Mouse (Mus musculus) embryonic facial prominence, embryonic 11.5 days (tissue): ENCODE measurements around the gene Unk. TPM values are rescaled to one million over a fixed set of nuclear protein-coding genes. Genes with fewer than 3 reads are reported as not detected.
"Not testable (repeated sequence)": the region's sequence is repeated elsewhere in the genome, so short reads cannot be mapped to it uniquely, and the experiment has no call there.

ENCODE experiments used
- ATAC-seq: fragments of 200-750 bp; cut with Nextera tagmentation; replicated peaks from 2 replicates; pipeline ENCODE4 v1.8.0; 2017; ENCODE audit warnings: low read depth; ENCODE audit not compliant: insufficient number of reproducible peaks, low FRiP score, low TSS enrichment
- DNase-seq: peaks from one replicate; pipeline ENCODE4 v3.0.0-alpha.2; 2015; ENCODE audit warnings: low spot score
- H3K27ac ChIP-seq: fragments of 300-500 bp; sonication (generic); replicated peaks from 2 replicates; pipeline ENCODE4 v1.5.1; 2014; ENCODE audit warnings: mild to moderate bottlenecking, low read depth, low read length, control low read depth
- H3K27me3 ChIP-seq: fragments of 300-500 bp; sonication (generic); 2 replicates; pipeline ENCODE4 v1.6.1; 2014; ENCODE audit warnings: mild to moderate bottlenecking, low read length, moderate library complexity, mixed read lengths; ENCODE audit not compliant: control insufficient read depth, insufficient read depth
- H3K36me3 ChIP-seq: fragments of 300-500 bp; sonication (generic); replicated peaks from 2 replicates; pipeline ENCODE4 v1.6.1; 2014; ENCODE audit warnings: low read depth, mild to moderate bottlenecking, low read length, moderate library complexity, mixed read lengths; ENCODE audit not compliant: control insufficient read depth, insufficient read depth
- H3K4me1 ChIP-seq: fragments of 300-500 bp; sonication (generic); 2 replicates; pipeline ENCODE4 v1.6.1; 2014; ENCODE audit warnings: low read length, mixed read lengths; ENCODE audit not compliant: control insufficient read depth, insufficient read depth
- H3K4me2 ChIP-seq: fragments of 300-500 bp; sonication (generic); 2 replicates; pipeline ENCODE4 v1.6.1; 2014; ENCODE audit warnings: low read depth, mild to moderate bottlenecking, control low read depth, low read length, moderate library complexity
- H3K4me3 ChIP-seq: fragments of 300-500 bp; sonication (generic); 2 replicates; pipeline ENCODE4 v1.5.1; 2014; ENCODE audit warnings: low read depth, low read length, control low read depth
- H3K9ac ChIP-seq: fragments of 300-500 bp; sonication (generic); replicated peaks from 2 replicates; pipeline ENCODE4 v1.6.1; 2014; ENCODE audit warnings: mild to moderate bottlenecking, control low read depth, low read length
- H3K9me3 ChIP-seq: fragments of 300-500 bp; sonication (generic); replicated peaks from 2 replicates; pipeline ENCODE4 v1.6.1; 2016; ENCODE audit warnings: mild to moderate bottlenecking, low read length, inconsistent platforms, mixed read lengths; ENCODE audit not compliant: control insufficient read depth
- WGBS: fragments of 180-500 bp; shearing (Covaris S2); extraction: QIAGEN DNeasy Blood & Tissue Kit; methylation state at CpG from one replicate; pipeline ENCODE4 v1.1.7; 2014; 5-methylcytosine and 5-hydroxymethylcytosine counted together
- polyA plus RNA-seq: library from polyadenylated mRNA; unstranded; fragments of >200 nt; fragmentation: Nextera tagmentation; extraction: Ambion mirVana; gene quantifications from 2 replicates; pipeline ENCODE4 v1.2.1, GENCODE M21; 2014

Unk gene
- polyA plus RNA-seq, 1 experiment from 2014 or later: 21.7 TPM

GRCm38 (mm10) chr11:116011529-116012261 lies 18.4 kb upstream of the Unk start:
- ATAC-seq (peak; percentile 3; the same call in 1 of the 2 replicates), DNase-seq (peak; percentile 62)
- WGBS: 17% methylated on average over 13 of the region's 14 CpGs
- no peaks in the 10 kb centered on the region for H3K9me3 ChIP-seq
- no peaks in the 10 kb centered on the region for H3K27me3 ChIP-seq
- no peaks in the 10 kb centered on the region; the same call in 1 of the 2 replicates for H3K36me3 ChIP-seq
- peak overlapping the region; percentile 75 for H3K4me3 ChIP-seq
- H3K4me1 ChIP-seq: peaks cover 6% of the 10 kb centered on the region
- peak overlapping the region; percentile 85 for H3K9ac ChIP-seq
- H3K4me2 ChIP-seq: peak overlapping the region; percentile 93
- peak overlapping the region; percentile 84; the same call in 1 of the 2 replicates for H3K27ac ChIP-seq

GRCm38 (mm10) chr11:116012262-116012947 lies 17.7 kb upstream of the Unk start, which contains the start of gene Galk1:
Galk1 (minus strand) TSS chr11:116012719.
- Histone ChIP-seq H3K36me3 (no peaks in the 10 kb centered on the region; the same call in 1 of the 2 replicates), H3K9me3 (no peaks in the 10 kb centered on the region), H3K4me2 (peak within 1 kb of the TSS; percentile 93), H3K27me3 (no peaks in the 10 kb centered on the region), H3K9ac (peak within 1 kb of the TSS; percentile 85), H3K4me3 (peak within 1 kb of the TSS; percentile 75), H3K4me1 (peaks cover 6% of the 10 kb centered on the region), H3K27ac (peak within 1 kb of the TSS; percentile 84)
- under 1% methylated on average over 55 of the region's 55 CpGs for WGBS
- DNase-seq (peak; percentile 95), ATAC-seq (peak; percentile 86)

GRCm38 (mm10) chr11:116014821-116015220 lies 15.3 kb upstream of the Unk start:
- WGBS: 64% methylated on average over 8 of the region's 8 CpGs
- H3K9ac ChIP-seq: no peak overlapping the region
- H3K4me1 ChIP-seq: peaks cover 6% of the 10 kb centered on the region
- no peak overlapping the region for H3K4me3 ChIP-seq
- ATAC-seq (no peak), DNase-seq (no peak)
- no peak overlapping the region for H3K27ac ChIP-seq
- no peaks in the 10 kb centered on the region; the same call in 1 of the 2 replicates for H3K36me3 ChIP-seq
- no peaks in the 10 kb centered on the region for H3K9me3 ChIP-seq
- no peaks in the 10 kb centered on the region for H3K27me3 ChIP-seq
- no peak overlapping the region for H3K4me2 ChIP-seq

- Histone ChIP-seq H3K4me2 (no peak overlapping the region), H3K27me3 (no peaks in the 10 kb centered on the region), H3K27ac (no peak overlapping the region), H3K36me3 (no peaks in the 10 kb centered on the region), H3K9ac (no peak overlapping the region), H3K9me3 (no peaks in the 10 kb centered on the region), H3K4me3 (no peak overlapping the region), H3K4me1 (no peaks in the 10 kb centered on the region)
- DNase-seq (peak; percentile 47), ATAC-seq (peak; percentile 24; the same call in 1 of the 2 replicates)
- WGBS: 20% methylated on average over 6 of the region's 6 CpGs
Observed at GRCm38 (mm10) chr11:116018106-116018505, 12.0 kb upstream of the Unk start.

- not testable (repeated sequence) for ATAC-seq, H3K4me2 ChIP-seq, H3K4me1 ChIP-seq, H3K9ac ChIP-seq, DNase-seq, H3K9me3 ChIP-seq, H3K27me3 ChIP-seq, H3K27ac ChIP-seq, H3K36me3 ChIP-seq, H3K4me3 ChIP-seq
- 88% methylated on average over 4 of the region's 4 CpGs for WGBS
Observed at GRCm38 (mm10) chr11:116018867-116019266, 11.3 kb upstream of the Unk start.

- no peaks in the 10 kb centered on the region for H3K27me3 ChIP-seq
- H3K9ac ChIP-seq: no peak overlapping the region
- 55% methylated on average over 1 of the region's 1 CpGs for WGBS
- H3K27ac ChIP-seq: no peak overlapping the region
- no peak overlapping the region for H3K4me3 ChIP-seq
- no peak overlapping the region for H3K4me2 ChIP-seq
- H3K36me3 ChIP-seq: no peaks in the 10 kb centered on the region
- ATAC-seq (no peak), DNase-seq (no peak)
- H3K4me1 ChIP-seq: no peaks in the 10 kb centered on the region
- H3K9me3 ChIP-seq: no peaks in the 10 kb centered on the region
Observed at GRCm38 (mm10) chr11:116019360-116019791, 10.7 kb upstream of the Unk start.

- Histone ChIP-seq H3K36me3 (no peaks in the 10 kb centered on the region), H3K9me3 (no peaks in the 10 kb centered on the region), H3K4me1 (no peaks in the 10 kb centered on the region), H3K27ac (no peak overlapping the region), H3K4me3 (no peak overlapping the region), H3K4me2 (no peak overlapping the region), H3K9ac (no peak overlapping the region), H3K27me3 (no peaks in the 10 kb centered on the region)
- DNase-seq: peak; percentile 19
- no peak for ATAC-seq
- 74% methylated on average over 2 of the region's 2 CpGs for WGBS
Observed at GRCm38 (mm10) chr11:116019976-116020411, 10.1 kb upstream of the Unk start.

- Histone ChIP-seq H3K36me3 (no peaks in the 10 kb centered on the region), H3K9ac (no peak overlapping the region), H3K4me1 (no peaks in the 10 kb centered on the region), H3K27ac (no peak overlapping the region), H3K4me3 (no peak overlapping the region), H3K4me2 (no peak overlapping the region), H3K9me3 (no peaks in the 10 kb centered on the region), H3K27me3 (no peaks in the 10 kb centered on the region)
- ATAC-seq (no peak), DNase-seq (peak; percentile 43)
- WGBS: 53% methylated on average over 1 of the region's 1 CpGs
Observed at GRCm38 (mm10) chr11:116020519-116020922, 9.6 kb upstream of the Unk start.
